Mouse (Mus musculus) ES-E14 (cell line): ENCODE measurements around the gene Mrpl42.

Source experiments
- CHD2 ChIP-seq: IDR thresholded peaks from 2 replicates; pipeline ENCODE4 v1.6.1; 2014; ENCODE audit warnings: mild to moderate bottlenecking, low read depth, low read length, inconsistent platforms
- HCFC1 ChIP-seq: IDR thresholded peaks from 2 replicates; pipeline ENCODE4 v1.6.1; 2012; ENCODE audit warnings: low read length, inconsistent platforms, borderline replicate concordance; ENCODE audit not compliant: insufficient read depth
- MAFK ChIP-seq: IDR thresholded peaks from 2 replicates; pipeline ENCODE4 v1.6.1; 2014; ENCODE audit warnings: mild to moderate bottlenecking, low read depth, low read length, inconsistent platforms; ENCODE audit not compliant: insufficient read depth
- ZNF384 ChIP-seq: IDR thresholded peaks from 2 replicates; pipeline ENCODE4 v1.6.1; 2012; ENCODE audit warnings: low read depth, low read length, inconsistent platforms

DNA sequence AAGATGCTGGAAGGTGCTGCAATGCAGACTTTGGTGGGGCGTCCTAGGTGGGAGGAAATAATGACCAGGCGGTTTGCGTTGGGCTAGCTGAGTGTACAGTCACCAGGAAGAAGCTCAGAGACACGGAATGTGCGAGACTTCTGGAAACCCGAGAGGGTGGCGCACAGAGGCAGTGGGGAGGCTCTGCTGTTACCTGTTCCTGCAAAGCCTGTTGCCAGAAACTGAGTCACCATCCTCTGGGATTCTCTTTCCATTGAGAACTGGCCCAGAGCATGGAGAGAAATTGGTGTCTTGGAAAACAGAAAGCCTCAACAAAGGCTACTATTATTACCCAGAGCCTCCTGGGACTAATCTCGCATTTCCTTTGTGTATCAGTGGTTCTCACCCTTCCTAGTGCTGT, 6.4 kb upstream of the Mrpl42 start:
- TF ChIP-seq CHD2 (no peak), HCFC1 (no peak), ZNF384 (no peak), MAFK (no peak)
